Mouse (Mus musculus): ENCODE results near the gene Arl3.

DNA sequence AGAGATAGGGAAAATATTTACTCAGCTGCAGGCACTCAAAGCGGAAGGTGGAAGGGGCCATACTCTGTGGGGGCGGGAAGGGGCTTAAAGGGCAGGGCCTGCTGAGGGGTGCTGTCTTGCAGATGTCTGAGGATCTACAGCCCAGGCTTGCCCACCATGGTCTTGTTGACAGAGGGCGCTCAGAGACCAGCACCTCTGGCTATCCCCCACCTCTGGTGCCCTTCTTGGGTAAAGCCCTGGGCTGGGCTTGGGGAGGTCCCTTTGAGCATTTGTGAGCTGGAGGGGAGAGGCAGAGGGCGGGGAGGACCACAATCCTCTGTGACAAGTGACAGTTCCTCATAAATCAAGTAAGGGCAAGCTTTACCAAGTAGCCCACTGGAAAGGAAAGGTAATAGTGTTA lies 39.9 kb downstream of the Arl3 start:
- TF ChIP-seq CTCF (IDR thresholded peaks at IDR 0.05; ENCODE audit: low read depth, low read length) = no peak
- no peak for TF ChIP-seq POLR2AphosphoS5 (IDR thresholded peaks at IDR 0.05; ENCODE audit: insufficient replicate concordance, low read depth, low read length)
